Comparison of ENCODE assay signal across 12 mouse cellular contexts in the genomic region with DNA sequence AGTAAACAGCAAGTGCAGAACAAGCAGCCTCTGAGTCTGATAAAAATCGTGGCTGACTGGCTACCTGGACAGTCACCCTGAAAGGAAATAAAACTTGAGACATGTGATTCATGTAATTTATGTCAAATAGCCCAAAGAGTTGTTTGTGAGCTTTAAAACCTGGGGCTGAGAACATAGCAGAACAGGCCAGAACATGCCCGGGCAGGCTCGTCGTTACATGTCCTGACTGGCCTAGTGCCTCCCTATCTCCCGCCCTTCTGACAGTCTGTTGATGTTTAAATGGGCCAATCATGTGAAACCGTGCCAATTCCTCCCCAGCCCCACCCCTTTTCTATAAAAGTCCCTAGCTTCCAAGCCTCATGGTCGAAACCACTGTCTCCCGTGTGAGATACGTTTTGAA. TPM values are rescaled to one million over a fixed set of nuclear protein-coding genes. Genes with fewer than 3 reads are reported as not detected.
DNase-seq lines count a peak whose midpoint lies in the region; ATAC-seq lines count a peak whose summit lies in the region.
"Not testable (repeated sequence)": the region's sequence is repeated elsewhere in the genome, so short reads cannot be mapped to it uniquely, and the experiment has no call there.
"Had no signal": no experiment of that assay in that cellular context is flagged by ENCODE, and none has a peak within 500 bp of the region (broad histone marks: within the 10 kb centered on the region; RNA-seq: fewer than 3 reads in every experiment).

No protein-coding gene starts in this region.

- DNase-seq in ES-E14 (ENCODE audit: low read depth, low spot score) = not testable (repeated sequence)
- DNase-seq in urinary bladder, adult 2 months (ENCODE audit: low spot score) = peak; percentile 69
- peak; percentile 89 for DNase-seq in urinary bladder, postnatal 14 days (ENCODE audit: low spot score)
- peak; percentile 84 to 86 for DNase-seq in urinary bladder, postnatal 36 days (ENCODE audit: low spot score in 2 of 2)

- peak overlapping the region; percentile 49 for H3K27ac ChIP-seq in ES-E14 (ENCODE audit: insufficient read depth, low read depth, low read length, poor library complexity, severe bottlenecking)
- 0 out of 2 replicates have a peak overlapping the region, but pooled peaks have one; percentile 34 for H3K27ac ChIP-seq in kidney, embryonic 16.5 days (ENCODE audit: low read length)

- H3K36me3 ChIP-seq in ES-E14 (ENCODE audit: control insufficient read depth, insufficient read depth, low read length, poor library complexity, severe bottlenecking); kidney, embryonic 16.5 days (ENCODE audit: insufficient read depth, low read length): not testable (repeated sequence)

- not testable (repeated sequence) for ATAC-seq in kidney, embryonic 16.5 days (ENCODE audit: low FRiP score, low TSS enrichment)

- 59% methylated on average over 9 of the region's 9 CpGs for WGBS in kidney, embryonic 16.5 days

- H3K27me3 ChIP-seq in kidney, embryonic 16.5 days (ENCODE audit: insufficient read depth, low read length) = not testable (repeated sequence)

- in situ Hi-C loops in ES-E14 (cut with MboI; ENCODE audit: low sequenced_read_pairs in 2 of 2, unreplicated experiment in 2 of 2) = not testable (repeated sequence)

- H3K4me1 ChIP-seq in ES-E14 (ENCODE audit: control insufficient read depth in 2 of 2, insufficient read depth in 2 of 2, low read length in 2 of 2, poor library complexity in 1 of 2) = peaks cover 7 to 15% of the 10 kb centered on the region in 2 experiments; a peak in 3 of 4 replicates
- peaks cover 14% of the 10 kb centered on the region; the same call in 1 of the 2 replicates for H3K4me1 ChIP-seq in kidney, embryonic 16.5 days (ENCODE audit: insufficient read depth, low read length)

- not testable (repeated sequence) for H3K4me2 ChIP-seq in kidney, embryonic 16.5 days (replicated peaks; ENCODE audit: low read depth, low read length)

- not testable (repeated sequence) for H3K9me3 ChIP-seq in ES-E14 (ENCODE audit: control insufficient read depth, insufficient read depth, low read depth, low read length); kidney, embryonic 16.5 days (ENCODE audit: low read length)

- H3K4me3 ChIP-seq in ES-E14 (ENCODE audit: insufficient read depth in 1 of 2, low read depth in 1 of 2, low read length in 2 of 2, poor library complexity in 1 of 2, severe bottlenecking in 1 of 2); kidney, embryonic 16.5 days (ENCODE audit: low read length): not testable (repeated sequence)

- not testable (repeated sequence) for H3K9ac ChIP-seq in ES-E14 (ENCODE audit: insufficient read depth, low read depth, low read length, poor library complexity, severe bottlenecking); kidney, embryonic 16.5 days (replicated peaks; ENCODE audit: low read length)

RNA-seq across cellular contexts. Expression of a gene that starts 5.7 kb away (rescaled TPM):
- 0.76 and 2.1 TPM in 2 replicates for total RNA-seq in ES-E14 (2012; rRNA removed)
- 2.4 and 3.8 TPM in 2 replicates for polyA plus RNA-seq in kidney, embryonic 16.5 days (2015; fragmentation: Nextera tagmentation; extraction: Ambion mirVana)
- polyA plus RNA-seq in urinary bladder, adult 2 months (2012; rRNA removed) = 3.8 and 5.5 TPM in 2 replicates
- polyA plus RNA-seq: erythroblast, embryonic 14.5 days had no signal

RNA-seq across cellular contexts. Expression of a gene that starts 13.3 kb away (rescaled TPM):
- total RNA-seq in ES-E14 (2012; rRNA removed) = 79.8 and 102 TPM in 2 replicates
- polyA plus RNA-seq in kidney, embryonic 16.5 days (2015; fragmentation: Nextera tagmentation; extraction: Ambion mirVana) = 102 and 106 TPM in 2 replicates
- 48.5 and 57.5 TPM in 2 replicates for polyA plus RNA-seq in urinary bladder, adult 2 months (2012; rRNA removed)

RNA-seq across cellular contexts. Expression of a gene that starts 20.6 kb away (rescaled TPM):
- total RNA-seq in ES-E14 (2012; rRNA removed) = 126 and 143 TPM in 2 replicates
- polyA plus RNA-seq in kidney, embryonic 16.5 days (2015; fragmentation: Nextera tagmentation; extraction: Ambion mirVana) = 113 and 124 TPM in 2 replicates
- 53.2 and 53.8 TPM in 2 replicates for polyA plus RNA-seq in urinary bladder, adult 2 months (2012; rRNA removed)

RNA-seq across cellular contexts. Expression of a gene that starts 41.5 kb away (rescaled TPM):
- 0.05 and 0.09 TPM in 2 replicates for total RNA-seq in ES-E14 (2012; rRNA removed)
- polyA plus RNA-seq in kidney, embryonic 16.5 days (2015; fragmentation: Nextera tagmentation; extraction: Ambion mirVana) = not detected in 2 replicates
- 5.7 and 7.4 TPM in 2 replicates for polyA plus RNA-seq in urinary bladder, adult 2 months (2012; rRNA removed)
- total RNA-seq: common myeloid progenitor, adult 5-6 weeks; MEL had no signal
- polyA plus RNA-seq: embryonic facial prominence, embryonic 11.5 days; embryonic facial prominence, embryonic 13.5 days; embryonic facial prominence, embryonic 15.5 days; erythroblast, embryonic 14.5 days; forebrain, embryonic 10.5 days had no signal

RNA-seq across cellular contexts. Expression of a gene that starts 42.2 kb away (rescaled TPM):
- total RNA-seq in ES-E14 (2012; rRNA removed) = 5.4 and 6.8 TPM in 2 replicates
- polyA plus RNA-seq in kidney, embryonic 16.5 days (2015; fragmentation: Nextera tagmentation; extraction: Ambion mirVana) = 6.5 and 7.2 TPM in 2 replicates
- 4.2 and 4.6 TPM in 2 replicates for polyA plus RNA-seq in urinary bladder, adult 2 months (2012; rRNA removed)
